Mouse (Mus musculus): ENCODE measurements around the gene Atxn7l1.

DNA sequence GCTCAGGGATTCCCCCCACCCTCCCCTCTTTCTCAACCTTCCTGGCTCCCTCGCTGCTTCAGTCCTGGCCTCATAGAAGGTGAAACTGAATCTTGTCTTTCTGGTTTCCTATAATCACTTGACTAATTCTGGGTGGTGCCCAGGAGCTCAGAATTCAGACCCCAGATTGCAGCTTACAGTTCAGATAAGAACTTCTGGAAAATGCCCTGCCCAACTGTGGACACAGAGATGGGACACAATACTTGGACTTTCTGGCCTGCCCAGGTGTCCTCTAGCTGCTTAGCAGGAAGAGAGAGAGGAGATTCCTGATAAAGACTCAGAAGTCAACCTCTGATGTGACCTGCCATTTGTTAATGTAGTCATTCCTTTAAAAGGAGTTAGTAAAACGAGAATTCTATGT is 131.7 kb downstream of the Atxn7l1 start:
- TF ChIP-seq POLR2A (IDR thresholded peaks at IDR 0.05; ENCODE audit: borderline replicate concordance, low read depth, low read length) (no peak), CTCF (IDR thresholded peaks at IDR 0.05; ENCODE audit: low read depth, low read length) (no peak)

Measured in bone marrow macrophage, adult 2 months (primary cell).